Mouse (Mus musculus) kidney, adult 2 months (tissue): ENCODE results near the gene Slc30a10.

Experiments used
- CTCF ChIP-seq: fragments of 200-500 bp; conservative IDR thresholded peaks from 2 replicates; pipeline ENCODE4 v1.5.1; 2011; ENCODE audit warnings: low read depth, mild to moderate bottlenecking, control low read depth, low read length, moderate library complexity, mixed read lengths; ENCODE audit not compliant: insufficient read depth, insufficient read length
- POLR2A ChIP-seq: fragments of 200-500 bp; IDR thresholded peaks from one replicate; pipeline ENCODE4 v1.6.1; 2011; ENCODE audit warnings: low read depth, low read length, control low read depth

DNA sequence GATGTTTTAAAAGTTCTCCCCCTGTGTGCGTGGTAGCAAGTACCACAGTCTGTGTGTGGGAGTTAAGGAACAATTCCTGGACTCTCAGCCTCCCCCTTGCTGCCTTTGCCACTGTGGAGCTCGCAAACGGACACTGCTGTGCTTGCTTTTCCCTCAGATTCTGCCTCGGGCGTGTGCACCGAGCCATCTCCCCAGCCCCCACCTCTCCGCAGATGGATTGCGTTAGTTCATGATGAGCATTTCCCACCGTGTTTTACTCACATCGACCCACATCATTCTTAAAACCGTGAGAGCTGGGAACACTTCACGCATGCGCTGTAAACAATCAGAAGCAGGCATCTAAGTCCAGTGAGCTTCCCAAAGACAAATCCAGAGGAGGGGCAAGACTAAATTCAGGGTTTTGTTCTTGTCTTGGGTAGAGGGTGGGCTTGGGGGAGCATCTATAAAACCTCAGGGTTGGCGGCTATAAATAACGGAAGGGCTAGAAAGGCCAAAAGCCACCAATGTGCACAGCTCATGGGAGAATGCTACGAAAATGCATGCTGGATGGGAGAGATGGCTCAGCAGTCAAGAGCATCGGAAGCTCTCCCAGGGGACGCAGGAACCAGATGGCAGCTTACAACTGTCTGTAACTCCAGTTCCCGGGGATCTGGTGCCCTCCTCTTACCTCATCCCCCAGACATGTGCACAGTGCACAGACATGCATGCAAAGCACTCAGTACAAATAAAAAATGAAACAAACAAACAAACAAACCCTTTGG, 27.5 kb downstream of the Slc30a10 start:
- TF ChIP-seq CTCF (no peak), POLR2A (no peak)
